Mouse (Mus musculus) cerebellum, adult 11-12 months (tissue): Measurements from ENCODE around the gene Bmp2k.

ENCODE experiments used
- DNase-seq: peaks from one replicate; pipeline ENCODE4 v3.0.0; 2022

The Bmp2k gene

DNA sequence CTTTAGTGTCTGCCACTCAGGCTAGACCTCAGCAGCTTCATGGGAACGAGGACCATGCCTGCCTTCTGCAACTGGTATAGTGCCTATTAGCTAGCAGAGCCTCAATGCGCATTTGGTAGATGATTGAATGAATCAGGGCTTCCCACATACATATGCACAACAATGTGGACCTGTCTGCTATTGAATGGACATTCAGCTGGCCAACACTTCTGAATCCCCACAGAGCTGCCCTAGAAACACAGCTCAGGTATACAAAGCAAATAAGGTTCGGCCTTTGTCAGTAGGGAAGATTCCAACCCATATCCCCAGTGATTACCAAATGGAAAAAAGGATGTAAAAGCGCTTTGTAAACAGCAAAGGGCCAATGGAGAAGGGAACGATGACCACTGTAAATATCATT is 113.2 kb downstream of the Bmp2k start:
- peak; percentile 31 for DNase-seq

GRCm38 (mm10) chr5:97111207-97111910 is 113.9 kb downstream of the Bmp2k start, which contains the start of gene Paqr3:
Gene Paqr3, minus strand, starts transcription at chr5:97111596.
- peak; percentile 99 for DNase-seq

DNA sequence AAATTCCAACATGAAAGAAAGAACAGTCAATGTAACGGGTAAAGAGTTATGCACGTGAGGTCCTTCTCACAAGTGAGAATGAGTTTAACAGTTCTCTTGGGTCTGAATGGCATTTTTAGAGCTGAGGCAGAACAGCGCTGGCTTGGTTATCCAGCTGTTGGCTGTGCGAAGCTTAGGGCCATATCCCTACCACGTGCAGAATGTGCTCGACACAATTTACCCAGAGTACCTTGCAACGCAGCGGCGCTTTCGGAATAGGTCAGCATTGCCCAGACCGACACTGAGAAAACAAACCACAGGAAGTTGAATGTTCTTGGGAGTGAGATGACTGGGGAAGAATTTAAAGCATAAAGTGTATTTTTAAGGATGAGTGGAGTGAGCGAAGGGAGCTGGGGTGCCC is 127.5 kb downstream of the Bmp2k start:
- DNase-seq = no peak

DNA sequence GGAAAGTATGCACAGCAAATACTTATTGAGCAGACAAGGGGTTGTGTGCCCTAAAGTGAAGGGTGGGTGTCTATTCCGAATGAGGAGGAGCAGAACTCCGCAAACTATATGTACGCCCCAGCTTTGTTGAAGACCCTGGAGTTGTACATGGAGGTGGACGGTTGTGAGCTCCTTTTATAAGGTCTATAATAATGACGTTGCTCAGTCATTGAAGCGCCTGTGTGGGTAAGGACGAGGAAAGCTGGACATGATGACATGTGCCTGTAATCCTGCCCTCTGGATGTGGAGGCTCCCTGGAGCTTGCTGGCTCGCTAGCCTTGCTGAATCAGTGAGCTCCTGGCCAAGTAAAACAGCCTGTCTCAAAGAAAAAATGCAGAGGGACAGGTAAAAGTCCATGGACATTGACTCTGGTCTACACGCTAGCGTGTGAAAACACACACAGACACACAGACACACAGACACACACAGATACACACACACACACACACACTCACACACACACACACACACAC is 128.0 kb downstream of the Bmp2k start:
- DNase-seq = no peak

DNA sequence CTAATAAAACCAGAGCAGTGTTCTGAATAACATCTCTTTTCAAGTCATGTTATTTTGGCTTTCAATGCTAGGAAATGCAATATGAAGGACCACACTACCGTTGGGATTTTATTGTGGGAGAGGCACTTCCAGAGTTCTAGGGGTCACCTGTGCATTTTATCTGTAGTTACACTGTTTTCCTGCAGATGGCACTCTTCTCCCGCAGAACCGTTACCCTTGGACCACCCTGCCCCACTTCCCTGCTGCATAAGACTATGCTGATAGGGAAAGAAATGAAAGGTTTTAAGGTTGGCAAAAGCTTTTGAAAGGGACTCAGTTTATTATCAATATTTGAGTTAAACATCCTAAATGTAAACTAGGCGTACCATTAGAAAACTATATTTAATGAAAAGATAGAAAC is 128.5 kb downstream of the Bmp2k start:
- no peak for DNase-seq

DNA sequence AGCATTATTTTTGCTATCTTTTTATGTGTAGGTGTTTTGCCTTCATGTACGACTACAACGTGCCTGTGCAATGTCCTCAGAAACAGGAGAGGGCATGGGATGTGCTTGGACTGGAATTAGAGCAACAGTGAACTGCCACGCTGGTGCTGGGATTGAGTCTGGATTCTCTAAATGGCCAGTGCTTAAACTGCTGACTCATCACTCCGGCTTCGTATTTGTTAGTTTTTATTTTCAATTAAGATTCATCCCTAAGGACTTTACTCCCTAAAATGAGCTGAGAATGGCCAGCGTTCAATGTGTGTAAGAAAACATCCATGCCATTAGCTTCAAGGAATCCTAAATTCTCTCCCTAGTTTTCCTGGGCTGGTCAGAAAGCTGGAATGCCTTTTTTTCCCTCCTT is 129.8 kb downstream of the Bmp2k start:
- DNase-seq = no peak

GRCm38 (mm10) chr5:97128242-97129226 is 131.0 kb downstream of the Bmp2k start:
- peak; percentile 59 for DNase-seq

DNA sequence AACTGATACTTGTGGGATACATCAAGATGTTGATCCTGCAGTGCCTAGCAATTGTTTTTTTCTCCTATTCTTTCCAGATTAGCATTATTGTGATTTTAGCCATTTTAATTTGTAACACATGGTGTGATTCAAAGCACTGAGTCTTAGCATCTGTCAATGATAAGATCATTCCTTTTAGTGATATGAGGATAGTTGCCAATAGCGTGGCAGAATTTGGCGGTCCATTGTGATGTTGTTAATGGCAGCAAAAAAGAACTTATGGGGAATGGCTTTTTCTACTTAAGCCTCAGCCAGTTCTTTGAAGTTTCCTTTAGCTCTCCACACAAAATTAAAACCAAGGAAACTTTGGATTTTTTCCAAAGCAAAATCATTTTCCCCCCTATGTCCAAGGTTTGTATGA is 132.1 kb downstream of the Bmp2k start:
- DNase-seq = no peak

GRCm38 (mm10) chr5:97135331-97135730 is 137.8 kb downstream of the Bmp2k start:
- no peak for DNase-seq
